Mouse (Mus musculus): ENCODE measurements around the gene Col3a1.

DNA sequence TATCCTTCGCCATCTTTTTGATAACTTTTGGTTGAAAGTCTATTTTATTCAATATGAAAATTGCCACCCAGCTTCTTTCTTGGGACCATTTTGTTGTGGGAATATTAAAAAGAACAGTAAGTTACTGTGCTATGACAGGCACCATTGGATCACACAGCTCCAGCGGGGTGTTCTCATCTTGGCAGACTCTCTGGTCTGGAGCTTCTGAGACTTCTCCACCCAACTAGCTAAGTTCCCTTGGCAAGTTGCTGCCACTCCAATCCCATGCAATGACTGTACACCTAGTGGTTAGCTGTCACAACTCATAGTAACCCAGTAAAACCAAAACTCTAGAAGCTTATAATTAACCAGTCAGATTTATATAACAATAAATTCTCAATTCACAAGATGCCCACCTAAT is 51.9 kb downstream of the Col3a1 start:
- TF ChIP-seq CTCF (IDR thresholded peaks at IDR 0.05; ENCODE audit: low read depth) (no peak), EP300 (IDR thresholded peaks at IDR 0.05; ENCODE audit: low read depth) (no peak)

All from heart, postnatal 0 days (tissue).